Mouse (Mus musculus): ENCODE results near the gene Aym1. TPM values are rescaled to one million over a fixed set of nuclear protein-coding genes. Genes with fewer than 3 reads are reported as not detected.
A peak's percentile ranks its signal among the peaks of the same experiment; 100 is the strongest.
"Not testable (repeated sequence)": the region's sequence is repeated elsewhere in the genome, so short reads cannot be mapped to it uniquely, and the experiment has no call there.

The Aym1 gene
- polyA plus RNA-seq, 1 experiment, result not detected

GRCm38 (mm10) chr5:113363177-113363576 is 6.1 kb downstream of the Aym1 start:
- WGBS, result 87% methylated on average over 8 of the region's 8 CpGs
- no peak overlapping the region for H3K4me3 ChIP-seq (ENCODE audit: insufficient read depth, low read depth, low read length)
- no peak overlapping the region for H3K27ac ChIP-seq (ENCODE audit: insufficient read depth, low read depth, low read length)
- H3K4me1 ChIP-seq (ENCODE audit: control insufficient read depth, insufficient read depth, low read length), result no peaks in the 10 kb centered on the region; the same call in 1 of the 2 replicates
- TF ChIP-seq POLR2A (IDR thresholded peaks at IDR 0.05; ENCODE audit: insufficient read depth, low read depth, low read length), result no peak
- no peak for TF ChIP-seq CTCF (IDR thresholded peaks at IDR 0.05; ENCODE audit: insufficient read depth, low read depth, low read length)

DNA sequence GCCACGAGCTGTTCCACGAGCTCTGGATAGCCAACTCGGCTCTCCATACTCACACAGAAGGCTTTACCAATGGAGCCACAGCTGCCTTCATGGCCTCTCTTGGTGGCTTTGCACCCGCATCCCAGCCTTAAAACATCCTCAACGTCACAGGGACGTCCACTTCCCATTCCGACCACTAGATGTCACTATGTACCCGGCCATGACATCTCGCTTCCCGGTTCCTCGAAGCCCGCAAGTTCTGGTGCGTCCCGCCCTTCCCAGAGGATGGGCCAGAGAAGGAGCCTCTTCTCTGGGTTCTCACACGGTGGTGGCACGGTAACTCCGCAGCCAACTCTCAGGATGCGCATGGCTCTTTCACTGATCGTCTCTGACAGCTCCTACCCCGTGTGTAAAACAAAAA is 8.8 kb downstream of the Aym1 start:
- WGBS, result 2% methylated on average over 20 of the region's 20 CpGs
- Histone ChIP-seq H3K4me3 (ENCODE audit: insufficient read depth, low read depth, low read length) (no peak overlapping the region), H3K4me1 (ENCODE audit: control insufficient read depth, insufficient read depth, low read length) (no peaks in the 10 kb centered on the region; the same call in 1 of the 2 replicates), H3K27ac (ENCODE audit: insufficient read depth, low read depth, low read length) (no peak overlapping the region)
- TF ChIP-seq POLR2A (IDR thresholded peaks at IDR 0.05; ENCODE audit: insufficient read depth, low read depth, low read length) (no peak), CTCF (IDR thresholded peaks at IDR 0.05; ENCODE audit: insufficient read depth, low read depth, low read length) (peak; percentile 84)

GRCm38 (mm10) chr5:113367726-113368125 is 10.6 kb downstream of the Aym1 start:
- H3K4me3 ChIP-seq (ENCODE audit: insufficient read depth, low read depth, low read length); H3K4me1 ChIP-seq (ENCODE audit: control insufficient read depth, insufficient read depth, low read length); H3K27ac ChIP-seq (ENCODE audit: insufficient read depth, low read depth, low read length): not testable (repeated sequence)

- peaks cover 8% of the 10 kb centered on the region for H3K4me1 ChIP-seq (ENCODE audit: control insufficient read depth, insufficient read depth, low read length)
- no peak overlapping the region for H3K27ac ChIP-seq (ENCODE audit: insufficient read depth, low read depth, low read length)
- TF ChIP-seq POLR2A (IDR thresholded peaks at IDR 0.05; ENCODE audit: insufficient read depth, low read depth, low read length) (no peak), CTCF (IDR thresholded peaks at IDR 0.05; ENCODE audit: insufficient read depth, low read depth, low read length) (no peak)
- WGBS, result 89% methylated on average over 17 of the region's 17 CpGs
- H3K4me3 ChIP-seq (ENCODE audit: insufficient read depth, low read depth, low read length), result no peak overlapping the region
Measured at GRCm38 (mm10) chr5:113369262-113369868, 12.3 kb downstream of the Aym1 start.

- Histone ChIP-seq H3K27ac (ENCODE audit: insufficient read depth, low read depth, low read length) (no peak overlapping the region), H3K4me1 (ENCODE audit: control insufficient read depth, insufficient read depth, low read length) (peaks cover 8% of the 10 kb centered on the region), H3K4me3 (ENCODE audit: insufficient read depth, low read depth, low read length) (no peak overlapping the region)
- 77% methylated on average over 4 of the region's 4 CpGs for WGBS
- TF ChIP-seq CTCF (IDR thresholded peaks at IDR 0.05; ENCODE audit: insufficient read depth, low read depth, low read length), result no peak
- TF ChIP-seq POLR2A (IDR thresholded peaks at IDR 0.05; ENCODE audit: insufficient read depth, low read depth, low read length), result no peak
Measured at GRCm38 (mm10) chr5:113372449-113372848, 15.4 kb downstream of the Aym1 start.

DNA sequence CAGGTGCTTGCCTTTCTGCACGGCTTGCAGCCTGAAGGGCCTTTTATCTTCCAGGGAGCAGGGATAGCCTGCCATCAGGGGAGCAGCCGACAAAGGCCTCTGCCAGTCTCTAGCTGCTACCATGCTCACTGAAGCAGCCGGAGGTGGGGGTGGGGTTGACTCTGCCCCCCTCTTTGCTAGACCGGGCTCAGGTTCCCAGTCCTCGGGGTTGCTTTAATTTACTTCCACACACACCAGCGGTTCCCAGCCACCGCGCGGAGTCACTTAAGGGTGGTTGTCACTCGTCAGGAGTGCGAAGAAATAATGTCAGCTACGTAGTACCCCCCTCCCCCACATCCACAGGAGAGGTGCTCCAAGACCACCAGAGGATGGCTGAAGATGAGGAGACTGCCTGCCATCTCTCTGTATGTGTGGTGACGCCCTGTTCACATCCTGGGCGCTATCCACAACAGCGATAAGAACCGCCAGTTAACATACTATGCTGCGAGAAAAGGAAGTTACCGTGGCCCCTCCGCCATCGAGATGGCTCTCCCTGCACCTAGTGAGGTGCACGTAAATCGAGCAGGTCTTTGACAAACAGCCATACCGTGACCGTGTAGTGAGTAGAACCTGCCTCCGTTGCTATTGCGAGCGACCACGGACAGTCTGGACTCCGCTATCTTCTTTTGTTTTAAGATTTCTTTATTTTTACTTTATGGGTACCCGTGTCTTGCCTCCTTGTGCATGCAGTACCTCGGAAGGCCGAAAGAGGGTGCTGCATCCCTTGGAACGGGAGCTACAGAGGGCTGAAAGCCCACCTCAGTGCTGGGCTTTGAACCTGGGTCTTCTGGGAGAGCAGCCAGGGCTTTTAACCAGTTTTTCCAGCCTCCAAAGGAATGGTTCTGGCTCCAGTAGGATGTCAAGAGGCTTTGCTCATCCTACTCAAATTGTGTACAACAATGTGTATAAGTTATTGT is 16.2 kb downstream of the Aym1 start:
- TF ChIP-seq CTCF (IDR thresholded peaks at IDR 0.05; ENCODE audit: insufficient read depth, low read depth, low read length), result peak; percentile 96
- no peak for TF ChIP-seq POLR2A (IDR thresholded peaks at IDR 0.05; ENCODE audit: insufficient read depth, low read depth, low read length)
- Histone ChIP-seq H3K4me1 (ENCODE audit: control insufficient read depth, insufficient read depth, low read length) (peaks cover 8% of the 10 kb centered on the region), H3K4me3 (ENCODE audit: insufficient read depth, low read depth, low read length) (peak overlapping the region; percentile 23), H3K27ac (ENCODE audit: insufficient read depth, low read depth, low read length) (no peak overlapping the region)
- 7% methylated on average over 33 of the region's 33 CpGs for WGBS

- 93% methylated on average over 10 of the region's 10 CpGs for WGBS
- H3K27ac ChIP-seq (ENCODE audit: insufficient read depth, low read depth, low read length), result no peak overlapping the region
- no peak overlapping the region for H3K4me3 ChIP-seq (ENCODE audit: insufficient read depth, low read depth, low read length)
- peaks cover 8% of the 10 kb centered on the region for H3K4me1 ChIP-seq (ENCODE audit: control insufficient read depth, insufficient read depth, low read length)
- TF ChIP-seq POLR2A (IDR thresholded peaks at IDR 0.05; ENCODE audit: insufficient read depth, low read depth, low read length), result no peak
- no peak for TF ChIP-seq CTCF (IDR thresholded peaks at IDR 0.05; ENCODE audit: insufficient read depth, low read depth, low read length)
Measured at GRCm38 (mm10) chr5:113374290-113374689, 17.2 kb downstream of the Aym1 start.

DNA sequence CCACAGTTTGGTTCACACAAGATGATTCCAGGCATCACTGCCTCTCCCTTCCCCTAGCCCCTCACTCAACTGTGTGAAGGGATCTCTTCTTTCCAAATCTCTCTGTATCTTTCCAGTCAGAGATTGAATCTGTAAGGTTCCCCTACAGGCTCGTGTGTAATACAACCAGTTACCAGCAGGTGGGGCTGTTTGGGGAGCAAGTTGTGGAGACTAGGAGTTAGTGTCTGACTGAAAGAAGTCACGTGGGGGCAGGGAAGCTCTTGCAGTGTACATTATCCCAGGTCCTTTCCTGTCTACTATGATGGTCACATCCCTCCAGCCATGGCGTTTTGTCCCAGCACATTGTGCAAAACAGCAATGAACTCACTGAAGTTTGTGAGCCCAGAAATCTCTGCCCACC is 18.7 kb downstream of the Aym1 start:
- TF ChIP-seq POLR2A (IDR thresholded peaks at IDR 0.05; ENCODE audit: insufficient read depth, low read depth, low read length), result no peak
- no peak for TF ChIP-seq CTCF (IDR thresholded peaks at IDR 0.05; ENCODE audit: insufficient read depth, low read depth, low read length)
- Histone ChIP-seq H3K4me1 (ENCODE audit: control insufficient read depth, insufficient read depth, low read length) (peaks cover 8% of the 10 kb centered on the region), H3K27ac (ENCODE audit: insufficient read depth, low read depth, low read length) (no peak overlapping the region), H3K4me3 (ENCODE audit: insufficient read depth, low read depth, low read length) (no peak overlapping the region)
- 36% methylated on average over 3 of the region's 3 CpGs for WGBS

GRCm38 (mm10) chr5:113376292-113376691 is 19.2 kb downstream of the Aym1 start:
- no peak for TF ChIP-seq POLR2A (IDR thresholded peaks at IDR 0.05; ENCODE audit: insufficient read depth, low read depth, low read length)
- TF ChIP-seq CTCF (IDR thresholded peaks at IDR 0.05; ENCODE audit: insufficient read depth, low read depth, low read length), result no peak
- Histone ChIP-seq H3K27ac (ENCODE audit: insufficient read depth, low read depth, low read length) (no peak overlapping the region), H3K4me3 (ENCODE audit: insufficient read depth, low read depth, low read length) (no peak overlapping the region), H3K4me1 (ENCODE audit: control insufficient read depth, insufficient read depth, low read length) (peaks cover 8% of the 10 kb centered on the region)
- 96% methylated on average over 1 of the region's 1 CpGs for WGBS

All from olfactory bulb, adult 2 months (tissue).